Mouse (Mus musculus): ENCODE measurements at regions not wholly inside any gene's neighbourhood (a gene's known extent, or its start where the extent isn't known, plus 50 kb on each side); places are given as distances from the start of the nearest gene placed in this dataset.
A peak's percentile ranks its signal among the peaks of the same experiment; 100 is the strongest.

DNA sequence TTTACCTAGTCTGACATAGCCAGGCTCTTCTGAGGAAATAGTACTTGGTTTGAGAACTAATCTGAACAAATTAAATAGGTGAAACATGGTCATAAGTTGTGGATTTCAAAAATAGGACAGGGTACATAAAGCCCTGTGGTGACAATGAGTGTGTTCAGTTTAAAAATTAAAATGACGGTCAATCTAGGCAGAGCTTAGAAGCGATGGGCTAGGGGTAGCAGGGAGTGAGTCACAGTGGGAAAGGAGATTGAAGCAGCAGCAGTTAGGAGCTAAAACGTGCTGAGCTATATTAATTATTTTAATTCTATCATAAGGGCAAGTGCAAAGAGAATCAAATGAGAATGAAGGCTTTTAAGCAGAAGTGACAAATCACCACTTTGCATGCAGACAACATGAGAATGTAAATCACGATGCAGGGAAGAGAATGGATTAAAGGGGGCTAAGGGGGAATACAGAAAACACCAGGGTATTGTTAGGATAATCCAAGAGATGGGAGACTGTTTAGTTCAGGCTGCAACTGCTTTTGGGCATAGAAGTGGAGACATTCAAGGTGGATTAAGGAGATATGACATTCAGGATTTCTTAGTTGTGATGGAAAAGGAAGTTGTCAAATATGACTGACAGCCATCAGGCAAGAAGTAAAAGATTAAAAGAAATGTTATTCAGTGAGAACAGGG, 793.2 kb upstream of the Lrrc4c start:
- TF ChIP-seq CTCF (IDR thresholded peaks at IDR 0.05), result no peak
- ChIA-PET CTCF (no interaction called here), POLR2A (no interaction called here)
- DNase-seq (ENCODE audit: low read depth, low spot score) (no peak), ATAC-seq (no peak)
- H3K27me3 ChIP-seq, result no peaks in the 10 kb centered on the region
- in situ Hi-C loops (cut with MboI; ENCODE audit: low pct_unique_long_range_greater_than_20kb), result no loop called here

DNA sequence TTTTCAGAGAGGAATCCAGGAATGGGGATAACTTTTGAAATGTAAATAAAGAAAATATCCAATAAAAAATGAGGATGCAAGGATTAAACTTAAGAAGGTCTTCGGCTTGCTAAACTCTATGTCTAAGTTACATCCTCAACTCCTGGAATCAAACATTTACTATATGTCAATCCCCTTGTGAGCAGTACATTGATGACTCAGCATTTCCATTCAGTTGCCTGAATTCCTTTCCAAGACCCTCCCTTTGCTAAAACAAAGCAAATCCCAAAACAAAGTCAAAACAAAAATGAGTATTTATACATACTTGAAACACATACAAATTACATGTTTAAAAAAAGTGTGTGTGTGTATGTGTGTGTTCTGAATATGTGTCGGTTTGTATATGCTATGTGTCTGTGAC, 753.9 kb upstream of the Lrrc4c start:
- ATAC-seq, result no peak
- POLR2A ChIA-PET, result no interaction called here
- no peak for DNase-seq (ENCODE audit: low read depth, low spot score)
- in situ Hi-C loops (cut with MboI; ENCODE audit: low pct_unique_long_range_greater_than_20kb), result no loop called here
- no peaks in the 10 kb centered on the region for H3K27me3 ChIP-seq
- no peak for TF ChIP-seq CTCF (IDR thresholded peaks at IDR 0.05)
- CTCF ChIA-PET, result no interaction called here

DNA sequence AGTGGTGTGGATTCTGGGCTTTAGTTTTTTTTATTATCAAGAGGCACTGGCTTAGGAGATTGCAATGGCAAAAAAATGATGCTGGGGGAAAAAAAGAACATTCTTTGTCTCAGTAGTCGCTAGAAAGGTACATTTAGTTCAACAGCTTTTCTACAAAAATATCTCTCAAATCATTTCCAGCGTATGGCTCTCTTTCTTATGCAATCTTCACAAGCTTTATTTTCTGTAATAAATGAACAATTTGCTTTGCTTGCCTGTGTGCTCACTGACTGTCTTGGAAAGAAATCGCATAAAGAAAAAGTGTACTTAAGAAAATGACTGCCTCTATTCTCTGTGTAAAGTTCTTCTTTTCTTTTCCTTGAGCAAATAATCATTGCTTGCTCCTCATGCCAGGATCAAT, 742.1 kb upstream of the Lrrc4c start:
- ATAC-seq (no peak), DNase-seq (ENCODE audit: low read depth, low spot score) (no peak)
- in situ Hi-C loops (cut with MboI; ENCODE audit: low pct_unique_long_range_greater_than_20kb), result no loop called here
- no peak for TF ChIP-seq CTCF (IDR thresholded peaks at IDR 0.05)
- CTCF ChIA-PET, result no interaction called here
- POLR2A ChIA-PET, result no interaction called here
- no peaks in the 10 kb centered on the region for H3K27me3 ChIP-seq

DNA sequence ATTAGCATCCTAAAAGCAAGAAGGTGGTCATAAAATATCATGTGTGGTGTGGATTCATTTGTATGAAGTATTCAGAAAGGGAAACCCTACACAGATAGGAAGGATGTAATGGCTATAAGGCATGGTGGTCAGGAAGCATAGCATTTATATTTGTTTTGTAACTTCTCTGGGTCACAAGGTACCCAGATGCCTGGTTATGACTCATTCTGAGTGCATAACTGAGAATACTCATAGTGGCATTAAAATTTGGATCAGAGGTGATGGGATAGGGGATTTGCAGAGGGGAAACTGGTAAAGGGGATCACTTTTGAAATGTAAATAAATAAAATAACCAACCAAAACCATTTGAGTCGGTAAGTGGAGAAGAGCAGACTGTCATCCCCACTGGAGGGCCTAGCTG, 738.8 kb upstream of the Lrrc4c start:
- no peak for TF ChIP-seq CTCF (IDR thresholded peaks at IDR 0.05)
- H3K27me3 ChIP-seq, result no peaks in the 10 kb centered on the region
- DNase-seq (ENCODE audit: low read depth, low spot score), result no peak
- POLR2A ChIA-PET, result no interaction called here
- ATAC-seq, result no peak
- CTCF ChIA-PET, result no interaction called here
- in situ Hi-C loops (cut with MboI; ENCODE audit: low pct_unique_long_range_greater_than_20kb), result no loop called here

DNA sequence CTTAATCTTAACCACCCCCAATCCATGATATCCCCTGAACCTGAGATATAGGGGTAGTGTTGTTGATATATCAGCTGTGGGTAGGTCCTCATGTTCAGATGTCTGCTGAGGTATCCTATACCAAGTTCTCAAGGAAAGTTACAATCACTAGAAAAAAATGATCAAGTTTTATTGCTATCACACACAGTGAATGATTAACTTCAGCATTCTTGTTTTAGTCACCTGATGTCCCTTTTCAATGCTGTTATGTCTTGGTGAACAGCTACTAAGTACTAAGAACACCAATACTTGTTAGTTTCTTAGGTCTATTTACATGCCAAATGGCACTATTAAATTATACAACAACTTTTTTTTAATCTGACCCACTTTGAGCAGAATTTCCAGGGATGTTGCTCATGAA, 732.0 kb upstream of the Lrrc4c start:
- in situ Hi-C loops (cut with MboI; ENCODE audit: low pct_unique_long_range_greater_than_20kb), result no loop called here
- ATAC-seq (no peak), DNase-seq (ENCODE audit: low read depth, low spot score) (no peak)
- POLR2A ChIA-PET, result no interaction called here
- CTCF ChIA-PET, result no interaction called here
- H3K27me3 ChIP-seq, result no peaks in the 10 kb centered on the region
- no peak for TF ChIP-seq CTCF (IDR thresholded peaks at IDR 0.05)

DNA sequence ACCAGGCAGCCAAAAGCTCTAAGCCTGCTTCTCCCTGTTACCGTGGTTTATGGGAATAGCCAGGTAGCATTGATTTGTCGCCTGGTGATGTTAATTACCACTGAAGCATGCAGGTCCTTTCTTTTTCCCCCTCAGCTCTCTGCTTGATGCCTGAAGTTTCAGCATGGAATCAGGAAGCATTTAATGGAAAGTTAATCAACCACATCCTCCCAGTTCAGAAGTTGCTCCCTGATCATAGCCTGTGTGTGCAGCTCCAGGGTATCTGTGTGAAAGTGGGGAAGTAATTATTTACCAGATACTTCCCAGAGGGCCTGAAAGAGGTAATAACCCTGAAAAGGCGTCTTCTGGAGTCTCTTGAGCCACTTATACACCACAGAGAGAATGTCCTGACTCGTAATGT, 730.9 kb upstream of the Lrrc4c start:
- no peak for TF ChIP-seq CTCF (IDR thresholded peaks at IDR 0.05)
- peak; percentile 21 for ATAC-seq
- in situ Hi-C loops (cut with MboI; ENCODE audit: low pct_unique_long_range_greater_than_20kb), result no loop called here
- ChIA-PET POLR2A (interaction anchor here (0.5 kb wide), 1 partner anchor 33 kb away, joined by 3 read pairs; no protein-coding TSS in a partner anchor), CTCF (interaction anchor here (0.7 kb wide), 1 partner anchor 8 kb away, joined by 3 read pairs; no protein-coding TSS in a partner anchor)
- peak; percentile 3 for DNase-seq (ENCODE audit: low read depth, low spot score)
- H3K27me3 ChIP-seq, result no peaks in the 10 kb centered on the region

DNA sequence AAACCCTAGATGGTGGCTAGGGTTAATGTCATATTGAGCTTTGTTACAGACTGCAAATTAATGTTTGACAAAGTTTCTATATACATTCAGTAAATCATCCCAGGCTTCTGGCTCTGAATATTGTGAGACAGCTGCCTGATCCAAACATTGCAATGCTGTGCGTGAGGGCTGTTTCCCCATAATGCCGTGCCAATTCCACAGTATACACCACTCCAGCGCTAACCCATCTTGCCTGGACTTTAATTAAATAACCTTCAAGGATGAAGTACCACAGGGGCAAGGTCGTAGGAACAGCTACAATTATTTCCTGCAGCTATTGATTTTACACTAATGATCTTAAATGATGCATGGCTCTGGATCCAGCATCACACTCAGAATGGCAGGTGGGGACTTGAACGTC, 704.6 kb upstream of the Lrrc4c start:
- no peaks in the 10 kb centered on the region for H3K27me3 ChIP-seq
- CTCF ChIA-PET, result no interaction called here
- ATAC-seq (no peak), DNase-seq (ENCODE audit: low read depth, low spot score) (no peak)
- TF ChIP-seq CTCF (IDR thresholded peaks at IDR 0.05), result no peak
- POLR2A ChIA-PET, result no interaction called here
- in situ Hi-C loops (cut with MboI; ENCODE audit: low pct_unique_long_range_greater_than_20kb), result no loop called here

DNA sequence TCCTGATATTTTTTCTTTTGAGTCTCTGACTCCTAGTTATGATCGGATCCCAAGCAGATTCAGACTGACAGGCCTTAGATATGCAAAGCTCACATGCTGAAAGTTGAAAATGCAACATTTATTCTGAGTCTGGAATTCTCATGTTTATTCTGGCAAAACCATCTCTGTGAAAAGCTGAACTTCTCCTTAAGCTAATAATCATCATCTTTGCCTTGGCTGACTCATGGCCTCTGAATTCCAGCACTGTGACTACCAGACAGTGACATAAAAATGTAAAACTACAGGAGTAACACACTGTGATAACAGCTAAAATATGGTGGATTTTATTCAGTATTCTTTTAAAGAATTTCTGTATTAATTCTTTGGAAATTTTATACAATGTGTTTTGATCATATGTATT, 680.4 kb upstream of the Lrrc4c start:
- peak; percentile 27 for DNase-seq (ENCODE audit: low read depth, low spot score)
- TF ChIP-seq CTCF (IDR thresholded peaks at IDR 0.05), result no peak
- no peaks in the 10 kb centered on the region for H3K27me3 ChIP-seq
- CTCF ChIA-PET, result interaction anchor here (1.1 kb wide), 1 partner anchor 21 kb away, joined by 3 read pairs; no protein-coding TSS in a partner anchor
- ATAC-seq, result peak; percentile 60
- in situ Hi-C loops (cut with MboI; ENCODE audit: low pct_unique_long_range_greater_than_20kb), result no loop called here
- POLR2A ChIA-PET, result no interaction called here

DNA sequence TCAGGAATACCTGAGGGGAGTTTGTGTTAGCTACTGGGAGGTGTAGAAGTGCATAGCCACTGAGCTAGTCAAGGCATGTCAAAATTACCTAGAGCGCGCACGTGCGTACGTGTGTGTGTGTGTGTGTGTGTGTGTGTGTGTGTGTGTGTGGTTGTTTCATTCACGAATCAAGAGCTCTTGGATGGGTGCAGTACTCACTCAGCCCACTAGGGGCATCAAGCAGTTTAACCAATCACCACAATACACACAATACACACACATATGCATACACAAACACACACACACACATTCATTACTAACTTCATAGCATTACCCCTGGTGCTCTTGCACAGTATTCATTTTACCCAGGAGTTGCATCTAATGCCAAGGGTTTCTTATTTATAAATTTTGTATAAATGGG, 643.6 kb upstream of the Lrrc4c start:
- no peaks in the 10 kb centered on the region for H3K27me3 ChIP-seq
- peak; percentile 40 for TF ChIP-seq CTCF (IDR thresholded peaks at IDR 0.05)
- no peak for ATAC-seq
- in situ Hi-C loops (cut with MboI; ENCODE audit: low pct_unique_long_range_greater_than_20kb), result no loop called here
- CTCF ChIA-PET, result no interaction called here
- POLR2A ChIA-PET, result interaction anchor here (0.7 kb wide), 1 partner anchor 28 kb away, joined by 3 read pairs; no protein-coding TSS in a partner anchor
- DNase-seq (ENCODE audit: low read depth, low spot score), result no peak

DNA sequence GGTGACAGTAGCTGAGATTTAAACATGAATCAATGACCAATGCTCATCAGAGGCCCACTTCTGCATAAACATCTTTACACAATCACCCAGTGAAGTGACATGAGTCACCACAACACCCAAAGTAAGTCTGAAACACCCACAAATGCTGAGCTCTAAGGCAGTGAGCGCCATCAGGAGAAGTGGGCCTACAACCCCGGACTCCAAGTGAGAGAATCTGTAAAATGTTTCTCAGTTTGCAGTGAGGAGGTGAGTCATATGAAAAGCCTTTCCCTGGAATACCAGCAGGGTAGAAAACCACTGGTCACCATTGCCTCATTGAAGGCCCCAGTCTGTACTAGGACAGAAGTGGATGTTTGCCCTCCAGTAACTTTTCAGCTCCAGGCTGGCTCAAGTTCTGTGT, 602.6 kb upstream of the Lrrc4c start:
- POLR2A ChIA-PET, result no interaction called here
- CTCF ChIA-PET, result no interaction called here
- in situ Hi-C loops (cut with MboI; ENCODE audit: low pct_unique_long_range_greater_than_20kb), result no loop called here
- no peaks in the 10 kb centered on the region for H3K27me3 ChIP-seq
- ATAC-seq (no peak), DNase-seq (ENCODE audit: low read depth, low spot score) (no peak)
- no peak for TF ChIP-seq CTCF (IDR thresholded peaks at IDR 0.05)

Measured in Patski (cell line).